Mouse (Mus musculus): Measurements from ENCODE around the gene Bcas3. TPM values are rescaled to one million over a fixed set of nuclear protein-coding genes. Genes with fewer than 3 reads are reported as not detected.

Gene Bcas3
- total RNA-seq, 2 experiments from 2014 or later = 21.5 to 26.8 TPM

DNA sequence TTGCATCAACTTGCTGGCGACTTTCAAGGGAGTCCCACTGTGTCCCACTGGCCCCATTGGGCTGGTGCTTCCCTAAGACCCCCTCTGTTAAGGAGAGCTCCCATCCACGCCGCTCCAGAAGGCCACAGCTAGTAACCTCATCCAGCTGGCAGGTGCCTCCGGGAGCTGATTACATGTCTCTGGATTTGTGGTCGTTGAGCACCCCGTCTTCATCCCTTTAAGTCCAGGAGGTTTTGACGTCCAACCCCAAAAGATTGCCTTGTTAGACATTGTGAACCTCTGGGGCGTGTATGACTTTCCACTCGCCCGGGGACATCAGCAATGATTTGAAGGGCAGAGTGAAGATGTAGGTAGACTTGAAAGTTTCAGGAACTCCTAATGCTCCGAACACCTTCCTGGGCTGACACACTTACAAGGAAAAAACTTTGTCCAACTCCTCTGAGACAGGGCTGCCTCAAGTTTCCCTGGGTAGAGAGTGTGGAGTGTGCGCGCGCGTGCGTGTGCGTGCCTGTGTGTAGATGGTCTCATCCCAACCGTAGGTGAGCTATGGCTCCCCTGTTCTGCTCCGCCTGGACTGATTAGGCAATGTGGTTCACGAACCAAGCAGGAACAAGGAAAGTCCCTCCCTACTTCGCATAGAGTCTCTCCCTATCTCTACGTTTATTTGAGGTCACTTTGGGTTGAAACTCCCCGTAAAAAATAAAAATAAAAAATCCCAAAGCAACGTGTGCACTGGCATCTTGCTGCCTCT lies 489.8 kb downstream of the Bcas3 start:
- DNase-seq = peak; percentile 16

DNA sequence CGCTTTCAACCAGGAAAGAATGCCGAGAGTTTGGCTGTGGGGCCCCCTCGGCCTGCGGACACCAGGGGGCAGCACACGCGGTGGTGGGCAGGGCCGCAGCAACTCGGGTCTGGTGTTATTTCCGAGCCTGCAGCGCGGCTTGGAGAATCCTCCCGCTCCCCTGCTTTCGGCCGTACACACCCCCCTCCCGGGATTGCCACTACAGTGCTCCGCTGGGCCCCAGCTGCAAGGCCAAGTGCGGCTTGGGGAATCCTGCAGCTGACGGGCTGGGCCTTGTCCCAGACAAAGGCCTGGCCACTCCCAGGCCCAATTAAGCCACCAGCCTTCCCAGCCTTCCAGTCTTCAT lies 490.4 kb downstream of the Bcas3 start:
- peak; percentile 84 for DNase-seq

DNA sequence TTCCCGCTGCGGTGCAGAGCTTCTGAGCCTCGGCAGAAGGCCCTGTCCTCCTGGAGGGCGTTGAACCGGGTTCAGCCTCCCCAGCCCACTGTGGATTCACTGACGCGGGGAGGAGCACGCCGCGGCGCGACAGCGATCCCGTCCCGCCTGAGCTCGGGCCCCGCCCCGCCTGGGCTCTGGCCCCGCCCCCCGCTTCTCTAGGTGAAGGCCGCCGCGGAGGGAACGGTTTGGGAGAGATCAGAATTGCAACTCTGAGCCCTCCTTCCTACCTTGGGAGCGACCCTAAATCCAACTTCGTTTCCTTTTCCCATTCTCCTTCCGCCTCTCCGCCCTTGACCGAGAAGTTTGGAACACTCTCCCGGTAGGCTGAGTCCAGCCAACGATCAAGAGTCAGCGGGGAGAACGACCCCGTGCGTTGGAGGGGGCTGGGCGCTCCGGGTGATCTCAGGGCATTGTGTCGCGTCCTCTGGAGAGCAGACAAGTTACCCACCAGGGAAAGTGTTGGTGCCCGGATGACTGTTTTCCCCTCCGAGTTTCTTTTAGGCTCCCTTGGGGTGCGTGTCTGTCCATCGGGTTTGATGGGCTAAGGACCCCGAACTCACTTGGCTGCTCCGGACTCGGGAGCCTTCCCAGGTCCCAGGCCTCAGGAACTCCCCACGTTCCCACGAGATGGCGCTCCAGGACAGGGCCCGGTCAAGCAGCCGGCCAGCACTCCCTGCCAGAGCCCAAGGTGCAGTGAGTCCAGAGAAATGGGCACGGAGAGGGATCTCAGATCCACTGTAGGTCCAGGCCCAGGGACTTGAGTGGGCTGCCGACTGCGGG lies 491.4 kb downstream of the Bcas3 start:
- DNase-seq = peak; percentile 94

DNA sequence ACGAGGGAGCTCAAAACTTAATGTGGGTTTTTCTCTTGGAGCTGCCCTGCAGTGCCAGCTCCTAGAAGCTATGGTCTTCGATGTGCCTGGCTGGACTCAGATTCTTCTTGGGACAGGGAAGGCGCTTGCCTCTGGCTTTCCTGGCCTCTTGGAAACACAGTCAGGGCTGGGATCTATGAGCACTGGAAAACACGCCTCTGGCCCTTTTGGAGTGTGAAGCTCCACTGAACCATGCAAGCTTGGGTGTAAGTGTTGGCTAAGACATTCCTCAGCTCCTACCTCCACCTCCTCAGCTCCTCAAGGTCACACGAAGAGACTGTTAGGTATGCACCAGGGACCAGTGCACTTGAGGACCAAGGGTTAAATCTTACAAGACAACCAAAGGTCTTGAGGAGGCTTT lies 492.0 kb downstream of the Bcas3 start:
- no peak for DNase-seq

DNA sequence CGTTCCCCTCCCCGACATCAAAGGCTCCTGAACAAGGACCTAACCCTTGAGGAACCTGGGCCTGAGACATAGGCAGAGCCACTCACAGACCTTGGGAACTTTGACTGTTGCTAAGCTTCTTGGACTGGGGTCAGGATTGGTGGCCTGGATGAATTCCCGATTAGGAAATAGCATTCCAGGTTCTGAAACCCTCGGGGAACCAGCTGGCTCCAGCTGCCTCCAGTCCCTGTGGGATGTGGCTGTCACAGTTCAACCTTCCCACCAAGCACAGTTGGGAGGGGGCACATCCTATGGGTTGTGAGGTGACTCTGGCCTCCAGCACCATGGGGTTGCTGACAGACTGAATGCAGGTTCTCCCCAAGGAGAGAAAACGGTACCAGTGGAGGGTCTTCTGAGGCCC lies 493.0 kb downstream of the Bcas3 start:
- no peak for DNase-seq

DNA sequence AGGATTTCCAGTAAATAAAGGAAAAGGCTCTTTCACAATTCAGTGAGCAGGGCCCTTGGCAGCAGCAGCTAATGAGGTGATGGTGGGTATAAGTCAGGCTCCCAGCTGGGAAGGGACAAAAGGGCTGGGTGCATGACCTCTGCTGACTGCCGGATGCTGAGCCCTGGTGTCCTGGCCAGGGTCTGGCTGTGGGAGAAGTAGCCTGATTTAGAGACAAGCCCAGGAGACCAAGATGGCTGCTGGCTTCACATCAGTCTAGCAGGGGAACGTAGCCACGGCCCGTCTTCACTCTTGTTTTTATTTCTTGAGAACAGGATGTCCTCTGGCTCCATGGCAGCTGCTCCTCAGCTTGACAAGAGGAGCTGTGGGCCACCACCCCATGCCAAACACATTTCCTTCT lies 493.5 kb downstream of the Bcas3 start:
- no peak for DNase-seq

DNA sequence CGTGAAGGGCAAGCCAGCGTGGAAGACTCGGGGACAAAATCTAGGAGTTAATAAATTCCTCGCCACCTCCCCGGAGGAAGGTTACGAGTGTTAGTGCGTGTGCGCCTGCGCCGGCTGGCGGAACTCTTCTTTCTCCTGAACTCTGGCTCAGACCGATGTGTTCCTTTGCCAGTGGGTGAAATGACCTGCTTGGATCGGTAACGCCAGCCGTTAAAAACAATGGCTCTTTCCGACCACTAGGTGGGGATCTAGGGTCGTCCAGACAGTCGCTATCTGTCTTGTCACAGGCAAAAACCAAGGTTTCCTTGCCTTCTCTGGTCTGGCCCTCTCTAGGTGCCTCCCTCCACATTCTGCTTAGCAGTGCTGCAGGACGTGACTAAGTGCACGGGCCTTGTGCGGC lies 496.1 kb downstream of the Bcas3 start:
- DNase-seq = no peak

DNA sequence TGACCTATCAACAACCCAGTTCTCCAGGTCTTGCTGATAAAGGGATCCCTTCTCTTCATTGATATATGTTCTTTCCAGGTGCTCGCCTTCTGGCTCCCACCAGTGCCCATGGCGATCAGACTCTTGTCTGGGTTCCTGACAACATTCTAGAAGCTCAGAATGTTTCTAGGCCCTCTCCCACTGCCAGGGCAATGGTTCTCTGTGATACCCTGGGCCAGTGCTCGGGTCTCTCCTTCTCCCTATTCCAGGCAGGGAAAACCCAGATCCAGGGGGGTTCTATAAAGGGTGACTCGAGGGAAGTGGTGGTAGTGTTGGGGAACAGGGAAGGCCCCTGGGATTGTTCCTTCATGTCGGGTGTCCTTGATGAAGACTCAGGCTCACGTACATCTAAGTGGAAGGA lies 497.3 kb downstream of the Bcas3 start, which contains the start of gene Gm11444:
Gene Gm11444, minus strand, starts transcription at position 101 of the 400 bp plus-strand sequence.
- DNase-seq = no peak

DNA sequence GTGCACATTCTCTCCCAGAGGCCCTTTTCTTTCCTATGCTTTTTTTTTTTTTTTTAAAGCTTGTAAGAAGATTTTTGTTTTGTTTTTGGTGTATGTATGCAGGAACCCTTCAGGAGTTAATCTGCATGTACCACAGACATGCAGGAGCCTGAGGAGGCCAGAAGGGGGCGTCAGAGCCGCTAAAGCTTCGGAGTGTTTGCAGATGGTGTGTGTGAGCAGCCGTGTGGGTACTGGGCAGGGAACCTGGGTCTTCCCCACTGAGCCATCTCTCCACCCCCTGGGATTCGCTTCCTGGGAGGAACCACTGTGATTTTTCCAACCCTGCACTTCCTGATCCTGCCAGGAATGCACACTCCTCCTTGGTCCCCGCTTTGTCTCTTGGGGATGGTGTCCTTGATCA lies 497.8 kb downstream of the Bcas3 start:
- no peak for DNase-seq

DNA sequence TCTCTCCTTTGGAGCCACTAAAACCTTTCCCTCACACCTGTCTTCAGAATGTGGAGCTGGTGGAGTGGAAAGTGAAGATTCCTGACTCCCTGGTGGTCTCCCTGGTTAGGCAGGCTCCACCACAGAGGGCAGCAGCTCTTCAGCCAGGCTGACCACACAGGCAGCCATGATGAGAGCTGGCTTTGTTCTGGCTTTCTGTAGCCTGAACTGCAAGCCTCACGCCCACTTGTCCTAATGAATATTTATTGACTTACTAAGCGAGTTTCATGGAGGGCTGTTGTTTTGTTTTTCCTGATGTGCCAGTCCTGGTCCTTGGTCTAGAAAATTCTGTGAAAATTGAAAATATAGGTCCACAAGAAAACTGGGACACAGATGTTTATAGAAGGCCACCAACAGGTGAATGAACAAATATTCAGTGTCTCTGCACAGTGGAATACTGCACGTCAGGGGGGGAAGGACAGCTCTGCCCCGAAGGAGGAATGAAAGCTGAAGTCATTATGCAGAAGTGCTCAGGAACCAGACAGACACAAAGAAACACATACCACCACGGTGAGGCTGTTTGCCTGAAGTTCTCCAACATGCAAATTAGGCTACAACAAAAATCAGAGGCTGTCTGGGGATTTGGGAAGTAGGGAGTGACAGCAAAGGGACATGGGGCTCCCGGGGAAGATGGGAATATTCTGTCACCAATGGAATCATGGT lies 505.2 kb downstream of the Bcas3 start:
- no peak for DNase-seq

DNA sequence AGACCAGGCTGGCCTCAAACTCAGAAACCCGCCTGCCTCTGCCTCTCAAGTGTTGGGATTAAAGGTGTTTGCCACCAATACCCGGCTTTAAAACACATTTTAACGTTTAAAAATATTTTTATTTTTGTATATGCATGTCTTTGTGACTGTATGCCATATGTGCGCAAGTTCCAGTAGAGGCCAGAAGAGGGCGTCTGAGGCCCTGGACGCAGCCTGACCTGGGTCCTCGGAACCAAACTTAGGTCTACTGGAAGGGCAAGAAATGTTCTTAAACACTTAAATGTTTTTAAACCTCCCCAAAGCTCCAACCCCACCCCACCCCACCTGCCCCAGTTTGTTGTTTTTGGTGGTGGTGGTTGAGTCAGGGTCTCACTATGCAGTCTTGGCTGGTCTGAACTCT lies 511.4 kb downstream of the Bcas3 start:
- peak; percentile 20 for DNase-seq

Small RNAs within 50 kb of the gene (microRNA-seq; reads per million reads assigned to microRNA genes)
- gene Mir5110 = 0 reads per million in 2 experiments

Other genes starting within 250 kb of the Bcas3 start
- gene Usp32, start 213.0 kb upstream of the Bcas3 start, total RNA-seq (2021) = 10 to 100 TPM; 10.4 to 12.3 TPM
- gene 1700125H20Rik, start 182.8 kb upstream of the Bcas3 start, total RNA-seq (2021) = not detected
- 10 to 100 TPM; 17.3 to 18.4 TPM for gene Appbp2, start 118.0 kb upstream of the Bcas3 start, total RNA-seq (2021)
- 10 to 100 TPM in 1 of 2 experiments, 1 to 10 TPM in 1; 8.9 to 10.0 TPM for gene Ppm1d, start 41.9 kb upstream of the Bcas3 start, total RNA-seq (2021)